19 mouse cellular contexts compared by ENCODE assay signal in genomic region chr11:86573646-86574231, GRCm38 (mm10). TPM values are rescaled to one million over a fixed set of nuclear protein-coding genes. Genes with fewer than 3 reads are reported as not detected.
DNase-seq lines count a peak whose midpoint lies in the region; ATAC-seq and TF ChIP-seq lines count a peak whose summit lies in the region.
"Had no signal": no experiment of that assay in that cellular context is flagged by ENCODE, and none has a peak within 500 bp of the region (broad histone marks: within the 10 kb centered on the region; RNA-seq: fewer than 3 reads in every experiment).

No protein-coding gene starts in this region.

- H3K27ac ChIP-seq in kidney, embryonic 16.5 days (ENCODE audit: low read length), result no peak overlapping the region
- H3K27ac ChIP-seq in thymus, adult 2 months (ENCODE audit: control insufficient read depth, insufficient read depth, low read length), result peak overlapping the region; percentile 72; the same call in 1 of the 2 replicates
- H3K27ac ChIP-seq: liver, embryonic 12.5 days; neural tube, embryonic 12.5 days had no signal

- peaks cover 48% of the 10 kb centered on the region for H3K4me1 ChIP-seq in kidney, embryonic 16.5 days (ENCODE audit: insufficient read depth, low read length)
- peaks cover 22% of the 10 kb centered on the region for H3K4me1 ChIP-seq in thymus, adult 2 months (replicated peaks; ENCODE audit: control insufficient read depth, insufficient read depth, low read length)
- H3K4me1 ChIP-seq: neural tube, embryonic 12.5 days had no signal

- ATAC-seq in kidney, embryonic 16.5 days (ENCODE audit: low FRiP score, low TSS enrichment), result no peak
- ATAC-seq: forebrain, embryonic 16.5 days; liver, embryonic 12.5 days had no signal

- H3K27me3 ChIP-seq in kidney, embryonic 16.5 days (ENCODE audit: insufficient read depth, low read length), result no peaks in the 10 kb centered on the region
- H3K27me3 ChIP-seq in thymus, adult 2 months (ENCODE audit: control insufficient read depth, insufficient read depth, low read length), result no peaks in the 10 kb centered on the region
- H3K27me3 ChIP-seq: liver, embryonic 12.5 days; neural tube, embryonic 12.5 days had no signal

- no peak overlapping the region for H3K4me2 ChIP-seq in kidney, embryonic 16.5 days (replicated peaks; ENCODE audit: low read depth, low read length)
- H3K4me2 ChIP-seq: heart, embryonic 11.5 days; liver, embryonic 12.5 days; neural tube, embryonic 12.5 days had no signal

- H3K9ac ChIP-seq in kidney, embryonic 16.5 days (replicated peaks; ENCODE audit: low read length), result no peak overlapping the region
- H3K9ac ChIP-seq: liver, embryonic 12.5 days; neural tube, embryonic 12.5 days had no signal

- H3K4me3 ChIP-seq in kidney, embryonic 16.5 days (ENCODE audit: low read length), result no peak overlapping the region
- H3K4me3 ChIP-seq in thymus, adult 2 months (ENCODE audit: control insufficient read depth, insufficient read depth, low read length), result no peak overlapping the region
- H3K4me3 ChIP-seq: erythroblast, embryonic 14.5 days; liver, embryonic 12.5 days; neural tube, embryonic 12.5 days had no signal

- no peaks in the 10 kb centered on the region for H3K36me3 ChIP-seq in kidney, embryonic 16.5 days (ENCODE audit: insufficient read depth, low read length)
- H3K36me3 ChIP-seq in thymus, adult 2 months (ENCODE audit: control insufficient read depth, insufficient read depth, low read length), result no peaks in the 10 kb centered on the region
- H3K36me3 ChIP-seq: liver, embryonic 12.5 days; neural tube, embryonic 12.5 days had no signal

- H3K9me3 ChIP-seq in kidney, embryonic 16.5 days (ENCODE audit: low read length), result no peaks in the 10 kb centered on the region
- H3K9me3 ChIP-seq: liver, embryonic 12.5 days; neural tube, embryonic 12.5 days had no signal

- WGBS in kidney, embryonic 16.5 days, result 79% methylated on average over 6 of the region's 6 CpGs
- 32% methylated on average over 6 of the region's 6 CpGs for WGBS in thymus, adult 2 months

- peak; percentile 53 for DNase-seq in kidney, adult 11 months
- DNase-seq in thymus, adult 2 months, result peak; percentile 39
- no peak for DNase-seq in thymus, adult 18-20 months
- DNase-seq in kidney, postnatal 36 days, result peak; percentile 72 to 86
- no peak for DNase-seq in Muller cell, postnatal 12 days (ENCODE audit: inconsistent ontology term)
- no peak for DNase-seq in cerebellum, postnatal 10 days
- no peak for DNase-seq in cerebellum, adult 11-12 months
- DNase-seq: adrenal gland, postnatal 25 days; cerebellum, adult 9-11 months; embryo, embryonic 11 days; layer of hippocampus, adult 9-11 months; lung, postnatal 10 days; right cerebral cortex, postnatal 25 days had no signal

- TF ChIP-seq CTCF in thymus, adult 2 months (IDR thresholded peaks at IDR 0.05; ENCODE audit: borderline replicate concordance, control insufficient read depth, extremely low read depth, insufficient read depth, low read length, poor library complexity), result no peak

- TF ChIP-seq POLR2A in thymus, adult 2 months (IDR thresholded peaks at IDR 0.05; ENCODE audit: control insufficient read depth, extremely low read depth, insufficient read depth, low read length, poor library complexity), result no peak

RNA-seq across cellular contexts. Expression of gene Tubd1, which starts 28.9 kb away (rescaled TPM):
- polyA plus RNA-seq in kidney, embryonic 16.5 days (2015; fragmentation: Nextera tagmentation; extraction: Ambion mirVana), result 11.4 and 13.6 TPM in 2 replicates
- polyA plus RNA-seq in thymus, adult 2 months (2012; rRNA removed), result 5.7 and 5.9 TPM in 2 replicates

RNA-seq across cellular contexts. Expression of gene Rps6kb1, which starts 29.1 kb away (rescaled TPM):
- polyA plus RNA-seq in kidney, embryonic 16.5 days (2015; fragmentation: Nextera tagmentation; extraction: Ambion mirVana), result 51.6 and 62.1 TPM in 2 replicates
- 12.2 and 12.3 TPM in 2 replicates for polyA plus RNA-seq in thymus, adult 2 months (2012; rRNA removed)

Comparison
In these comparisons a context has a peak if more than half of its experiments do, and no peak if none do; other contexts are left out.
1. DNase-seq: peak in kidney, adult 11 months (single experiment), thymus, adult 2 months (single experiment) and kidney, postnatal 36 days (2 of 2); none in thymus, adult 18-20 months (0 of 2), Muller cell, postnatal 12 days (single experiment), cerebellum, postnatal 10 days (0 of 2) and cerebellum, adult 11-12 months (single experiment).